Comparison of ENCODE assay signal across 21 mouse cellular contexts in genomic region chr12:17411797-17412526, GRCm38 (mm10).
DNase-seq lines count a peak whose midpoint lies in the region; ATAC-seq and TF ChIP-seq lines count a peak whose summit lies in the region.
"Had no signal": no experiment of that assay in that cellular context is flagged by ENCODE, and none has a peak within 500 bp of the region (broad histone marks: within the 10 kb centered on the region; RNA-seq: fewer than 3 reads in every experiment).

No protein-coding gene starts in this region.

- no peak for TF ChIP-seq POLR2A in lung, adult 2 months (IDR thresholded peaks at IDR 0.05; ENCODE audit: borderline replicate concordance, extremely low read depth, low read depth, low read length)

- no peaks in the 10 kb centered on the region for H3K4me1 ChIP-seq in lung, postnatal 0 days (ENCODE audit: insufficient read depth, low read depth, low read length)
- H3K4me1 ChIP-seq in lung, adult 2 months (ENCODE audit: control insufficient read depth, insufficient read depth, low read length), result no peaks in the 10 kb centered on the region
- H3K4me1 ChIP-seq: embryonic facial prominence, embryonic 12.5 days; neural tube, embryonic 13.5 days had no signal

- DNase-seq in lung, postnatal 0 days (ENCODE audit: low spot score), result no peak
- DNase-seq in lung, adult 2 months, result no peak
- DNase-seq in CD4-positive, CD25-positive, alpha-beta regulatory T cell, adult 2 months (ENCODE audit: low read depth, low spot score), result peak; percentile 35
- peak; percentile 51 to 58 for DNase-seq in spleen, adult 18-20 months
- DNase-seq in gastrocnemius, adult 8-10 months (ENCODE audit: low spot score in 2 of 2), result no peak
- no peak for DNase-seq in MN1 (ENCODE audit: low spot score)
- DNase-seq in frontal cortex, adult 2 months (ENCODE audit: extremely low spot score in 1 of 2, low spot score in 1 of 2), result no peak
- DNase-seq: adrenal gland, postnatal 25 days; cerebellum, adult 2 months; gastrocnemius, postnatal 10 days; heart, postnatal 4 days; kidney, adult 18-20 months; kidney, postnatal 4 days; lung, embryonic 14.5 days; right cerebral cortex, postnatal 14 days had no signal

- no peak overlapping the region for H3K9ac ChIP-seq in lung, postnatal 0 days (replicated peaks; ENCODE audit: low read depth)
- H3K9ac ChIP-seq: embryonic facial prominence, embryonic 12.5 days; heart, embryonic 12.5 days; lung, embryonic 14.5 days; neural tube, embryonic 13.5 days had no signal

- H3K4me2 ChIP-seq in lung, postnatal 0 days (replicated peaks; ENCODE audit: low read depth, low read length), result no peak overlapping the region
- H3K4me2 ChIP-seq: embryonic facial prominence, embryonic 12.5 days; heart, embryonic 12.5 days; lung, embryonic 14.5 days; neural tube, embryonic 13.5 days had no signal

- no peak for TF ChIP-seq EP300 in lung, postnatal 0 days (IDR thresholded peaks at IDR 0.05)

- no peaks in the 10 kb centered on the region for H3K9me3 ChIP-seq in lung, postnatal 0 days (ENCODE audit: low read length)
- H3K9me3 ChIP-seq: embryonic facial prominence, embryonic 12.5 days; heart, embryonic 12.5 days; neural tube, embryonic 13.5 days had no signal

- WGBS in lung, postnatal 0 days, result 45% methylated on average over 12 of the region's 12 CpGs
- 48% methylated on average over 12 of the region's 12 CpGs for WGBS in lung, adult 2 months

- H3K27ac ChIP-seq in lung, postnatal 0 days (ENCODE audit: low read length), result no peak overlapping the region
- H3K27ac ChIP-seq: embryonic facial prominence, embryonic 12.5 days; hindbrain, postnatal 0 days; neural tube, embryonic 13.5 days had no signal

- H3K27me3 ChIP-seq in lung, postnatal 0 days (replicated peaks; ENCODE audit: insufficient read depth, low read length), result no peaks in the 10 kb centered on the region
- H3K27me3 ChIP-seq: embryonic facial prominence, embryonic 12.5 days; heart, embryonic 12.5 days; neural tube, embryonic 13.5 days had no signal

- TF ChIP-seq CTCF in lung, postnatal 0 days (IDR thresholded peaks at IDR 0.05), result no peak
- no peak for TF ChIP-seq CTCF in lung, adult 2 months (IDR thresholded peaks at IDR 0.05; ENCODE audit: insufficient read depth, low read length)

- ATAC-seq in lung, postnatal 0 days, result peak; percentile 50
- peak; percentile 94 to 95 for ATAC-seq in hematopoietic stem cell, adult 5-6 weeks (replicated peaks in 1 of 2; ENCODE audit: insufficient read depth in 1 of 2, low FRiP score in 2 of 2, low TSS enrichment in 1 of 2, low read depth in 1 of 2, poor library complexity in 2 of 2, severe bottlenecking in 2 of 2)
- ATAC-seq: forebrain, embryonic 16.5 days; hindbrain, postnatal 0 days had no signal

- H3K36me3 ChIP-seq in lung, postnatal 0 days (ENCODE audit: insufficient read depth, low read length), result 0 out of 2 replicates have a peak, but pooled peaks cover 5% of the 10 kb centered on the region

- no peak overlapping the region for H3K4me3 ChIP-seq in lung, postnatal 0 days (ENCODE audit: low read depth, low read length)
- H3K4me3 ChIP-seq in lung, adult 2 months (replicated peaks; ENCODE audit: extremely low read depth, low read depth, low read length), result no peak overlapping the region
- H3K4me3 ChIP-seq: embryonic facial prominence, embryonic 12.5 days; heart, embryonic 12.5 days; neural tube, embryonic 13.5 days had no signal

Comparison
In these comparisons a context has a peak if more than half of its experiments do, and no peak if none do; other contexts are left out.
1. DNase-seq: peak in CD4-positive, CD25-positive, alpha-beta regulatory T cell, adult 2 months (single experiment) and spleen, adult 18-20 months (2 of 2); none in lung, postnatal 0 days (single experiment), lung, adult 2 months (single experiment), gastrocnemius, adult 8-10 months (0 of 2), MN1 (single experiment) and frontal cortex, adult 2 months (0 of 2).